Mouse (Mus musculus): ENCODE data around the gene Prkcz. TPM values are rescaled to one million over a fixed set of nuclear protein-coding genes. Genes with fewer than 3 reads are reported as not detected.

Gene Prkcz
- polyA plus RNA-seq, 1 experiment from 2014 or later: 9.3 TPM

DNA sequence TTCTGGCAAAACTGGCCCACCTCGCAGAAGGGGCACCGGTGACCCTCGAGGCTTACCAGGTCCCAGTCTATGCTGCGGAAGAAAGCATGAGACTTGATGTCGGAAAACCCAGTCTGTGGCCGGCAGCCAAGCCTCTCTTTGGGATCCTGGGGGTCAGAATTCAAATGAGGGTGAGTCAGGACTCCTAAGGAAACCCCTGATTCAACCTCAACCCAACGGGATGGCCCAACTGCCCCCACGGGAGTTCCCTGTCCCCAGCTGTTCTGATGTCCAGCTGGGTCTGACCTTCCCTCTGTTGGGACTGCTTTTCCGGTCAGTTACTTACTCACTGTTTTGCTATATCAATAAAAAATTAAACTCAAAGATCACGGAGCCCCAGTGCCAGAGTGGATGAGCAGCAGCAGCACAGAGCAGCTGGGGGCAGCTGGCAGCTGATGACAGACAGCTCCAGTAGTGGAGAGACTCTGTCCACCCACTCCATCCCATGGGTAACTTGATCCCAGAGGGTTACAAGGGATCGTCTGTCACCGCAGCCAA is 93.5 kb downstream of the Prkcz start:
- Histone ChIP-seq H3K27me3 (ENCODE audit: control insufficient read depth, insufficient read depth, low read length) (no peaks in the 10 kb centered on the region), H3K4me3 (ENCODE audit: low read depth, low read length) (no peak overlapping the region), H3K4me2 (ENCODE audit: low read depth, severe bottlenecking) (no peak overlapping the region), H3K4me1 (ENCODE audit: control insufficient read depth, insufficient read depth, low read length) (peaks cover 5% of the 10 kb centered on the region; the same call in 1 of the 2 replicates), H3K36me3 (ENCODE audit: control insufficient read depth, insufficient read depth, low read length) (no peaks in the 10 kb centered on the region), H3K9me3 (ENCODE audit: control insufficient read depth, low read length) (no peaks in the 10 kb centered on the region), H3K9ac (ENCODE audit: low read length) (no peak overlapping the region), H3K27ac (replicated peaks; ENCODE audit: low read depth, low read length) (no peak overlapping the region)
- no peak for DNase-seq (ENCODE audit: low spot score)
- no peak; the same call in 1 of the 2 replicates for ATAC-seq (ENCODE audit: insufficient number of reproducible peaks, low FRiP score, low TSS enrichment, low read depth)
- WGBS: 57% methylated on average over 12 of the region's 12 CpGs

- WGBS: 80% methylated on average over 7 of the region's 7 CpGs
- ATAC-seq (ENCODE audit: insufficient number of reproducible peaks, low FRiP score, low TSS enrichment, low read depth) (no peak), DNase-seq (ENCODE audit: low spot score) (no peak)
- Histone ChIP-seq H3K36me3 (ENCODE audit: control insufficient read depth, insufficient read depth, low read length) (no peaks in the 10 kb centered on the region), H3K27me3 (ENCODE audit: control insufficient read depth, insufficient read depth, low read length) (no peaks in the 10 kb centered on the region), H3K9me3 (ENCODE audit: control insufficient read depth, low read length) (no peaks in the 10 kb centered on the region), H3K4me1 (ENCODE audit: control insufficient read depth, insufficient read depth, low read length) (peaks cover 5% of the 10 kb centered on the region; the same call in 1 of the 2 replicates), H3K4me2 (ENCODE audit: low read depth, severe bottlenecking) (no peak overlapping the region), H3K4me3 (ENCODE audit: low read depth, low read length) (no peak overlapping the region), H3K9ac (ENCODE audit: low read length) (no peak overlapping the region), H3K27ac (replicated peaks; ENCODE audit: low read depth, low read length) (no peak overlapping the region)
These were observed 94.1 kb downstream of the Prkcz start for GRCm38 (mm10) chr4:155267047-155267543.

DNA sequence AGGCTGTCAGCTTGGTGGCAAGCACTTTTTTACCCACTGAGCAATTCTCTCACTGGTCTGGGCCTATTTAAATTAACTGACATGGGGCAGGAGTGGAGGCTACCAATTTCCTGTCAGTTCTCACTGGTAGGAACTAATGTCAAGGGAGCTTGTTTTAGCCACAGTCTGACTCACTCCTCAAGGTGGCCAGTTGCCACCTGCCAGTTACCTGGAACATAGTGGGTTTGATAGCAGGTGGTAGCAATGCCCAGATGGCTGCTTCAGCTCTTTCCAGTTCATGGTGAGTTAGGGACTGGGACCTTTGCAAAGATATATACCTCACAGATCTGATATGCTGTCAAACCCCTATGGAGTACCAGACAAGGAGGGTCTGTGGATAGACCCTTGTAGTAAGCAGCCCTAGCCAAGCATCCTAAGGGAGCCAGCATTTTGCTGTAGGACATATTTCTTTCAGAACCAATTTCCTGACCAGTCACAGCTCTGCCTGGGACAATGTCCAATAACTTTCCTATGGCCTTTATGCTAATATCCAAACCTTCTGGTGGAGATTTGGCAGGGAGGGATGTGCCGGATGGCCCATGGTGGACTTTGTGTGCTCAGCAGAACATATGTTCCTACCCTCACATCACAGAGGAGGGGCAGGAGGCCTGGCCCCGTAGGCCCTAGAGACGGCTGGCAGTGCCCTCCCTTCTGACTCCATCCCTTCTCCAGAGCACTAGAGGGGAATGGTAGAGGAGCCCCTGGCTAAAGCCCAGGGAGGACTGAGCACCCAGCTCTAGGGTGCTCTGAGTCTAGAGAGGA is 96.4 kb downstream of the Prkcz start:
- ATAC-seq (ENCODE audit: insufficient number of reproducible peaks, low FRiP score, low TSS enrichment, low read depth) (no peak), DNase-seq (ENCODE audit: low spot score) (no peak)
- WGBS: 87% methylated on average over 3 of the region's 3 CpGs
- Histone ChIP-seq H3K27ac (replicated peaks; ENCODE audit: low read depth, low read length) (no peak overlapping the region), H3K4me3 (ENCODE audit: low read depth, low read length) (no peak overlapping the region), H3K36me3 (ENCODE audit: control insufficient read depth, insufficient read depth, low read length) (no peaks in the 10 kb centered on the region), H3K9me3 (ENCODE audit: control insufficient read depth, low read length) (no peaks in the 10 kb centered on the region), H3K4me2 (ENCODE audit: low read depth, severe bottlenecking) (no peak overlapping the region), H3K4me1 (ENCODE audit: control insufficient read depth, insufficient read depth, low read length) (peaks cover 5% of the 10 kb centered on the region; the same call in 1 of the 2 replicates), H3K9ac (ENCODE audit: low read length) (no peak overlapping the region), H3K27me3 (ENCODE audit: control insufficient read depth, insufficient read depth, low read length) (no peaks in the 10 kb centered on the region)

DNA sequence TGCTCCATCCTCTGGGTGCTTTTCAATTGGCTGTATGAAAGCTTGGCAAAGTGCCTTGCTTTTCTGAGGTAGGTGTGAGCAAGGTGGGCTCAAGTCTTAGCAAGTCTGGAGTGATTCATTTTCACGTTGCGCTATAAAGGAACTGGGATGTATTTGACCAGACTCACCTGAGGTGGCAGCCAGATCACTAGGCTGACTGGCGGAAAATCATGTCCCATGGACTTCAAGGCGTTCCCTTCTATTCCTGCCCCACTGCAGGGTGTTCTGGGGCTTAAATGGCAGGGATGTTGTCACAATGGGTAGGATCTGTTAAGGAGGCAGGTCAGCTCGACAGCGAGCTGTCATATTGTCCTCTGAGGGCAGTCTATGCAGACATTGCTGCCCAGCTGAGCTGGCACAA is 108.9 kb downstream of the Prkcz start:
- Histone ChIP-seq H3K4me3 (ENCODE audit: low read depth, low read length) (no peak overlapping the region), H3K4me2 (ENCODE audit: low read depth, severe bottlenecking) (no peak overlapping the region), H3K9ac (ENCODE audit: low read length) (no peak overlapping the region), H3K9me3 (ENCODE audit: control insufficient read depth, low read length) (no peaks in the 10 kb centered on the region), H3K27me3 (ENCODE audit: control insufficient read depth, insufficient read depth, low read length) (no peaks in the 10 kb centered on the region), H3K27ac (replicated peaks; ENCODE audit: low read depth, low read length) (no peak overlapping the region), H3K36me3 (ENCODE audit: control insufficient read depth, insufficient read depth, low read length) (peaks cover 4% of the 10 kb centered on the region), H3K4me1 (ENCODE audit: control insufficient read depth, insufficient read depth, low read length) (peaks cover 19% of the 10 kb centered on the region)
- 90% methylated on average over 6 of the region's 6 CpGs for WGBS
- DNase-seq (ENCODE audit: low spot score) (no peak), ATAC-seq (ENCODE audit: insufficient number of reproducible peaks, low FRiP score, low TSS enrichment, low read depth) (no peak)

GRCm38 (mm10) chr4:155251147-155251546 is 110.0 kb downstream of the Prkcz start:
- 83% methylated on average over 3 of the region's 3 CpGs for WGBS
- no peak overlapping the region for H3K27ac ChIP-seq (replicated peaks; ENCODE audit: low read depth, low read length)
- H3K9me3 ChIP-seq (ENCODE audit: control insufficient read depth, low read length): no peaks in the 10 kb centered on the region
- DNase-seq (ENCODE audit: low spot score) (no peak), ATAC-seq (ENCODE audit: insufficient number of reproducible peaks, low FRiP score, low TSS enrichment, low read depth) (no peak)
- no peak overlapping the region; the same call in none of the 2 replicates for H3K9ac ChIP-seq (ENCODE audit: low read length)
- peaks cover 22% of the 10 kb centered on the region for H3K4me1 ChIP-seq (ENCODE audit: control insufficient read depth, insufficient read depth, low read length)
- peak overlapping the region; percentile 97 for H3K4me2 ChIP-seq (ENCODE audit: low read depth, severe bottlenecking)
- peaks cover 2% of the 10 kb centered on the region; the same call in 1 of the 2 replicates for H3K36me3 ChIP-seq (ENCODE audit: control insufficient read depth, insufficient read depth, low read length)
- peak overlapping the region; percentile 61; the same call in 1 of the 2 replicates for H3K4me3 ChIP-seq (ENCODE audit: low read depth, low read length)
- H3K27me3 ChIP-seq (ENCODE audit: control insufficient read depth, insufficient read depth, low read length): no peaks in the 10 kb centered on the region

GRCm38 (mm10) chr4:155250361-155251117 is 110.6 kb downstream of the Prkcz start:
- Histone ChIP-seq H3K9me3 (ENCODE audit: control insufficient read depth, low read length) (no peaks in the 10 kb centered on the region), H3K9ac (ENCODE audit: low read length) (peak overlapping the region; percentile 83), H3K27ac (replicated peaks; ENCODE audit: low read depth, low read length) (peak overlapping the region; percentile 94), H3K4me3 (ENCODE audit: low read depth, low read length) (peak overlapping the region; percentile 61), H3K4me2 (ENCODE audit: low read depth, severe bottlenecking) (peak overlapping the region; percentile 97), H3K4me1 (ENCODE audit: control insufficient read depth, insufficient read depth, low read length) (peaks cover 22% of the 10 kb centered on the region), H3K36me3 (ENCODE audit: control insufficient read depth, insufficient read depth, low read length) (no peaks in the 10 kb centered on the region), H3K27me3 (ENCODE audit: control insufficient read depth, insufficient read depth, low read length) (no peaks in the 10 kb centered on the region)
- WGBS: 16% methylated on average over 23 of the region's 23 CpGs
- no peak for ATAC-seq (ENCODE audit: insufficient number of reproducible peaks, low FRiP score, low TSS enrichment, low read depth)
- DNase-seq (ENCODE audit: low spot score): peak; percentile 35

- peak within 1 kb of the TSS; percentile 83 for H3K9ac ChIP-seq (ENCODE audit: low read length)
- no peaks in the 10 kb centered on the region for H3K36me3 ChIP-seq (ENCODE audit: control insufficient read depth, insufficient read depth, low read length)
- peak within 1 kb of the TSS; percentile 61 for H3K4me3 ChIP-seq (ENCODE audit: low read depth, low read length)
- H3K27me3 ChIP-seq (ENCODE audit: control insufficient read depth, insufficient read depth, low read length): no peaks in the 10 kb centered on the region
- ATAC-seq (ENCODE audit: insufficient number of reproducible peaks, low FRiP score, low TSS enrichment, low read depth) (peak; percentile 83), DNase-seq (ENCODE audit: low spot score) (peak; percentile 93)
- H3K4me1 ChIP-seq (ENCODE audit: control insufficient read depth, insufficient read depth, low read length): peaks cover 22% of the 10 kb centered on the region
- peak within 1 kb of the TSS; percentile 97 for H3K4me2 ChIP-seq (ENCODE audit: low read depth, severe bottlenecking)
- H3K27ac ChIP-seq (replicated peaks; ENCODE audit: low read depth, low read length): peak within 1 kb of the TSS; percentile 94
- WGBS: under 1% methylated on average over 57 of the region's 58 CpGs
- no peaks in the 10 kb centered on the region for H3K9me3 ChIP-seq (ENCODE audit: control insufficient read depth, low read length)
These were observed 111.4 kb downstream of the Prkcz start, which contains the start of gene Faap20 for GRCm38 (mm10) chr4:155249648-155250351. Gene Faap20 (plus strand): TSS chr4:155249802.
